Mouse (Mus musculus) cerebral cortex, adult 2 months (tissue): ENCODE measurements around the gene Elfn2.

Experiments used
- WGBS: fragments of 180-500 bp; shearing (Covaris S2); methylation state at CpG from one replicate; pipeline ENCODE4 v1.1.7; 2018; 5-methylcytosine and 5-hydroxymethylcytosine counted together

Elfn2 gene

GRCm38 (mm10) chr15:78718290-78719250, at the start of gene Elfn2:
TSS of gene Elfn2 (minus strand) at chr15:78718771.
- WGBS: 1% methylated on average over 87 of the region's 89 CpGs

GRCm38 (mm10) chr15:78763704-78764103, 45.1 kb upstream of the Elfn2 start:
- 87% methylated on average over 5 of the region's 5 CpGs for WGBS

GRCm38 (mm10) chr15:78763210-78763609, 44.6 kb upstream of the Elfn2 start:
- WGBS: 46% methylated on average over 9 of the region's 10 CpGs

GRCm38 (mm10) chr15:78761112-78761511, 42.5 kb upstream of the Elfn2 start:
- 81% methylated on average over 13 of the region's 13 CpGs for WGBS

GRCm38 (mm10) chr15:78758132-78758531, 39.6 kb upstream of the Elfn2 start:
- 93% methylated on average over 6 of the region's 6 CpGs for WGBS

- 93% methylated on average over 12 of the region's 12 CpGs for WGBS
Observed at GRCm38 (mm10) chr15:78755966-78756725, 37.6 kb upstream of the Elfn2 start.

- 77% methylated on average over 3 of the region's 3 CpGs for WGBS
Observed at GRCm38 (mm10) chr15:78755226-78755625, 36.7 kb upstream of the Elfn2 start.

- WGBS: 74% methylated on average over 5 of the region's 5 CpGs
Observed at GRCm38 (mm10) chr15:78754144-78754543, 35.6 kb upstream of the Elfn2 start.

- WGBS: 59% methylated on average over 6 of the region's 6 CpGs
Observed at GRCm38 (mm10) chr15:78750608-78751350, 32.2 kb upstream of the Elfn2 start.

- WGBS: 71% methylated on average over 5 of the region's 5 CpGs
Observed at GRCm38 (mm10) chr15:78749855-78750254, 31.3 kb upstream of the Elfn2 start.

- 9% methylated on average over 5 of the region's 5 CpGs for WGBS
Observed at GRCm38 (mm10) chr15:78744206-78744605, 25.6 kb upstream of the Elfn2 start.

- 82% methylated on average over 10 of the region's 10 CpGs for WGBS
Observed at GRCm38 (mm10) chr15:78742831-78743230, 24.3 kb upstream of the Elfn2 start.

- WGBS: 71% methylated on average over 12 of the region's 12 CpGs
Observed at GRCm38 (mm10) chr15:78740662-78741061, 22.1 kb upstream of the Elfn2 start.

- 67% methylated on average over 6 of the region's 6 CpGs for WGBS
Observed at GRCm38 (mm10) chr15:78737146-78737545, 18.6 kb upstream of the Elfn2 start.

- WGBS: 41% methylated on average over 7 of the region's 7 CpGs
Observed at GRCm38 (mm10) chr15:78736681-78737100, 18.1 kb upstream of the Elfn2 start.

- 55% methylated on average over 3 of the region's 3 CpGs for WGBS
Observed at GRCm38 (mm10) chr15:78736181-78736579, 17.6 kb upstream of the Elfn2 start.

- 39% methylated on average over 17 of the region's 17 CpGs for WGBS
Observed at GRCm38 (mm10) chr15:78735431-78736180, 17.0 kb upstream of the Elfn2 start.

GRCm38 (mm10) chr15:78731830-78732229, 13.3 kb upstream of the Elfn2 start:
- WGBS: 82% methylated on average over 4 of the region's 4 CpGs

GRCm38 (mm10) chr15:78730315-78731049, 11.9 kb upstream of the Elfn2 start:
- WGBS: 85% methylated on average over 12 of the region's 12 CpGs

- WGBS: 88% methylated on average over 7 of the region's 7 CpGs
Observed at GRCm38 (mm10) chr15:78726697-78727096, 8.1 kb upstream of the Elfn2 start.
